12 mouse cellular contexts compared by ENCODE assay signal in the genomic region with DNA sequence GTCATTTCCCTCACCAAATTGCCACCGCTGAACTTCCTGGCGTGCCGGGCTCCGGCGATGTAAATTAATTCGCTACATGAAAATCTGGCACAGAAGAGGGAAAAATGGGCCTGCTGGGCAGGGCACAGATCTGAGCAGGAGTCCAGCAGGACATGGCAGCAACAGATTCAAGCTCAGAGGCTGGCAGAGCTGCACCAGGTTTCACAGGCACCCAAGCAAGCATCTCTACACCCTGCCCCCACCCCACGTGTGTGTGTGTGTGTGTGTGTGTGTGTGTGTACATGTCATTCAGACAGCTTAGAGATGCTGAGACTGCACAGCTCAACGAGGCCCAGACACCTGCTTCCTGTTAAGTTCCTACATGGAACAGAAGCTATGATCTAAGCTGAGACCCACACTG.
DNase-seq lines count a peak whose midpoint lies in the region; ATAC-seq lines count a peak whose summit lies in the region.
"Had no signal": no experiment of that assay in that cellular context is flagged by ENCODE, and none has a peak within 500 bp of the region (broad histone marks: within the 10 kb centered on the region; RNA-seq: fewer than 3 reads in every experiment).

No protein-coding gene starts in this region.

- no peak overlapping the region for H3K27ac ChIP-seq in heart, embryonic 16.5 days (ENCODE audit: low read length)
- H3K27ac ChIP-seq: limb, embryonic 12.5 days; neural tube, embryonic 13.5 days had no signal

- ATAC-seq in heart, embryonic 16.5 days (replicated peaks; ENCODE audit: extremely low read depth, insufficient read depth, low FRiP score), result peak; percentile 28; the same call in 1 of the 2 replicates

- WGBS in heart, embryonic 16.5 days, result 69% methylated on average over 8 of the region's 8 CpGs

- no peak for DNase-seq in heart, postnatal 14 days
- peak; percentile 66 for DNase-seq in brain, adult 2 months (ENCODE audit: low read depth, low spot score)
- DNase-seq in cerebellum, adult 9-10 months, result peak; percentile 58
- DNase-seq in splenic B cell, adult 2 months (ENCODE audit: low read depth, low spot score), result peak; percentile 29
- DNase-seq in layer of hippocampus, postnatal 10 days (ENCODE audit: low spot score in 2 of 2), result no peak
- DNase-seq in gastrocnemius, postnatal 4 days (ENCODE audit: low spot score in 2 of 2), result no peak
- DNase-seq in urinary bladder, postnatal 14 days (ENCODE audit: low spot score), result no peak
- DNase-seq: kidney, postnatal 10 days; lung, adult 18-20 months had no signal

- no peaks in the 10 kb centered on the region for H3K36me3 ChIP-seq in heart, embryonic 16.5 days (ENCODE audit: control insufficient read depth, insufficient read depth)
- no peaks in the 10 kb centered on the region for H3K36me3 ChIP-seq in splenic B cell, adult 2 months (ENCODE audit: control insufficient read depth, insufficient read depth, low read length, poor library complexity, severe bottlenecking)
- H3K36me3 ChIP-seq: limb, embryonic 12.5 days; neural tube, embryonic 13.5 days had no signal

- no peak overlapping the region for H3K9ac ChIP-seq in heart, embryonic 16.5 days (ENCODE audit: low read length)
- H3K9ac ChIP-seq: limb, embryonic 12.5 days; neural tube, embryonic 13.5 days had no signal

- no peaks in the 10 kb centered on the region for H3K27me3 ChIP-seq in heart, embryonic 16.5 days (ENCODE audit: control insufficient read depth, insufficient read depth, low read length)
- H3K27me3 ChIP-seq in splenic B cell, adult 2 months (ENCODE audit: control insufficient read depth, insufficient read depth, low read length, poor library complexity, severe bottlenecking), result no peaks in the 10 kb centered on the region
- H3K27me3 ChIP-seq: neural tube, embryonic 13.5 days had no signal

- H3K4me2 ChIP-seq in heart, embryonic 16.5 days (ENCODE audit: low read depth, low read length), result no peak overlapping the region
- H3K4me2 ChIP-seq: limb, embryonic 12.5 days; neural tube, embryonic 13.5 days had no signal

- no peaks in the 10 kb centered on the region for H3K4me1 ChIP-seq in heart, embryonic 16.5 days (ENCODE audit: control insufficient read depth, insufficient read depth, low read length)

- no peak overlapping the region for H3K4me3 ChIP-seq in heart, embryonic 16.5 days (ENCODE audit: low read length)
- H3K4me3 ChIP-seq: limb, embryonic 12.5 days; neural tube, embryonic 13.5 days had no signal

- intact Hi-C loops in heart, postnatal 14 days (cut with DNase I), result no loop called here

- no peaks in the 10 kb centered on the region for H3K9me3 ChIP-seq in heart, embryonic 16.5 days (replicated peaks; ENCODE audit: control insufficient read depth, low read length)
- H3K9me3 ChIP-seq: limb, embryonic 12.5 days; neural tube, embryonic 13.5 days had no signal

Comparison
In these comparisons a context has a peak if more than half of its experiments do, and no peak if none do; other contexts are left out.
1. DNase-seq: peak in brain, adult 2 months (single experiment), cerebellum, adult 9-10 months (single experiment) and splenic B cell, adult 2 months (single experiment); none in heart, postnatal 14 days (0 of 2), layer of hippocampus, postnatal 10 days (0 of 2), gastrocnemius, postnatal 4 days (0 of 2) and urinary bladder, postnatal 14 days (single experiment).